Mouse (Mus musculus) c-Kit-positive CD71-positive TER-119-negative erythroid progenitor cells, embryonic 14.5 days (primary cell): ENCODE data around the gene Tmem97.
"Not testable (repeated sequence)": the region's sequence is repeated elsewhere in the genome, so short reads cannot be mapped to it uniquely, and the experiment has no call there.

Experiments used
- DNase-seq: peaks from one replicate; pipeline ENCODE4 v3.0.0-alpha.2; 2013; ENCODE audit warnings: low read depth

Gene Tmem97

DNA sequence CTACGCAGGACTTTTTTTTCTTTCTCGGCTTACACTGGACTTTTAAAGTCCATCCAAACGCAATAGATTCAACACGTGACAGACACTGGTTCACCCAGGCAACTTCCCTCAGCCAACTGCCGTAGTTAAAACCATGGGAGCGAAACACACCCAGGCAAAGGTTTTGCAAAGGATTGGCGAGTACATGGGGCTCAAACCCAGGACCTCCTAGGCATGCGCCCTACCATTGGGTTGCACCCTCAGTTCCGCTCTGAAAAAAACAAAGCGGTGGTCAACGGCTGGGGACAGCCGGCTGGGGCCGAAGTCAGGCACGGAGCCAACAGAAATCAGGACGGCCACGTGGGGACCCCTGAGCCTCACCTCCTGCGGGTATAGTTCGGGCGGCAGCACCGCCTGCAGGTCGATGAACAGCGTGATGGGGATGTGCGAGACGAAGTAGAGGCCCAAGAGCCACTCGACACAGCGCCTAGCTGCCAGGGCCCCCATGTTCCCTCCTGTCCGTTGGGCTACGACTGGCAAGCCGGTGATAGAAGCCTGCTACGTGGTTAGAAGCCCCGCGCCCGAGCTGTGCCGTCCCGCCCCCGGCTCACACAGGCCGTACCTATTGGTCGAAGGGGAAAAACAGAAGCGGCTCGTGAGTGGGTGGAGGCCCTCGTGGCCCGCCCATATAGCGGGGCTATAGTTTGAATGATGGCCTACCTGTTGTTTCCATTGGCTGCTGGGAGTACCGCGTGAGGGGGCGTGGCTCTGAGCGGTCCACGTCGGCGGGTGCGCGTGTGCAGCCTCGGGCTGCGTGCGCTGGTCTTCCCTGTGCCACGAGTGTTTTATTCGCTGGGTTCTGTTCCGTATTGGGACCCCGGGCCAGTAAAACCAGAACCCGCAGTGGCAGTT lies at the start of gene Tmem97:
TSS of gene Tmem97 (minus strand) at position 610 of the 891 bp plus-strand sequence.
- DNase-seq = peak; percentile 92

GRCm38 (mm10) chr11:78600051-78600450 lies 49.5 kb upstream of the Tmem97 start:
- DNase-seq = no peak

DNA sequence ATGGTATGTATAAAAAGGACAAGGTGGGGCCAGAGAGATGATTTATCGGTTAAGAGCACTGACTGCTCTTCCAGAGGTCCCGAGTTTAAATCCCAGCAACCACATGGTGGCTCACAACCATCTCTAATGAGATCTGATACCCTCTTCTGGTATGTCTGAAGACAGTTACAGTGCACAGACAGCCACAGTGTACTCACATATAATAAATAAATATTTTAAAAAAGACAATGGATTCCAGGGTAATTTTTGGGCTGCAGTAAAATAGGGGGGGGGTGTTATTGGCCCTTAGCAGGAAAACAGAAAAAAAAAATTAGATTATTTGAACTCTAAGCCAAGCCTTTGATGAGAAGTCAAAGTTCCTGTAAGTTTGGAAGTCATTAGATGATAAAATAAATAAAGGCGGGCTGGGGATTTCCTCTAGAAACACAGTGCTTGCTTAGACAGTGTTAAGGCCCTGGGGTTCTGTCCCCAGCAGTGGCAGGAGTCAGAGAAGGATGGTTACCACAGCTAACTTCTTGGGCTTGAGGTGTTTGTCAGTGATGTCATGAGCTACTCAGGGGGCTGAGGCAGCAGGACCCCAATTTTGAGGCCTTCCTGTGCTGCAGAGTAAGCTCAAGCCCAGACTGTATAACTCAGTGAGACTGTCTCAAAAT lies 48.3 kb upstream of the Tmem97 start:
- DNase-seq = no peak

DNA sequence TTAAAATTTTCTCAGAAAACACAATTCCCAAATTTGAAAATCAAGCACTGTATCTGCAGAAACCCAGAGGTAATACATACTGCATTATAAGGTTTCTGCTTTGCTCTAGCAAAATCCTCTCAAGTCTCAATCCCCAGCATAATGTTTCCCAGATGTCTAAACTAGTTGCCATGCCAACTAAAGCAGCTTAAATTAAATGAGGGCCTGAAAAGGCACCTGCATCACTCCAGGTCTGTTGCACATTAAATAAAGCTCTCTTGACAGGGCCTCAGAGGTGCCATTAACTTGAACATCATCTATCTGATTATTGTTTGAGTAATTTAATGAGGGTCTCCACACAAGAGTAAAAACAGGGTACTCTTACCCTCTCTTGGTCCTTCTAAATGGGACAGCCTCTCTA lies 46.2 kb upstream of the Tmem97 start:
- no peak for DNase-seq

- no peak for DNase-seq
These were observed 45.2 kb upstream of the Tmem97 start for GRCm38 (mm10) chr11:78595773-78596172.

- no peak for DNase-seq
These were observed 43.8 kb upstream of the Tmem97 start for GRCm38 (mm10) chr11:78594271-78594964.

DNA sequence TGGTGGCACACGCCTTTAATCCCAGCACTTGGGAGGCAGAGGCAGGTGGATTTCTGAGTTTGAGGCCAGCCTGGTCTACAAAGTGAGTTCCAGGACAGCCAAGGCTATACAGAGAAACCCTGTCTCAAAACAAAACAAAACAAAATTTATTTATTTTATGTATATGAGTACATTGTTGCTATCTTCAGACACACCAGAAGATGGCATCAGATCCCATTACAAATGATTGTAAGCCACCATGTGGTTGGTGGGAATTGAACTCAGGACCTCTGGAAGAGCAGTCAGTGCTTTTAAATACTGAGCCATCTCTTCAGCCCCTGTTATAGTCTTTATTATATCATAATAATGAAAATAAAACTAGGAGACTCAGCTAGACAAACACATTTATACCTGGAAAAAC lies 37.1 kb upstream of the Tmem97 start:
- DNase-seq = not testable (repeated sequence)

GRCm38 (mm10) chr11:78586099-78586498 lies 35.5 kb upstream of the Tmem97 start:
- DNase-seq = no peak

DNA sequence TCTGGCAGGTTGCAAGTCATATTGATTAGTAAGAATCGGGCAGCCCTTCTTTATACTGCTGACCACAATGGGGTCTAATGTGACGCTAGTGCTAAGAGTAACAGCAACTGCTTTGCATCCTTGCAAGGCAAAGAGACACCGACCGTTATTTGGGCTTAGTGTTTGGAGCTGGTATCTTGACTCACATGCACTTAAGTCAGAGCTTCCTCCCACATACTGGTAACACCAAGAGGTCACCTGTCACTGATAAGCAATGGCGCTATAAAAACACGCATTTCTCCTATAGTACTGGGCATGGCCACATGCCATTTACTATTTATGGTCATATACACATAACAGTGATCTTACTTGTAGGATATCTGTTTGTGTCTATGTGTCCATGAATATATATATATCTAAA lies 32.3 kb upstream of the Tmem97 start:
- peak; percentile 15 for DNase-seq

GRCm38 (mm10) chr11:78574975-78575374 lies 24.4 kb upstream of the Tmem97 start:
- no peak for DNase-seq

DNA sequence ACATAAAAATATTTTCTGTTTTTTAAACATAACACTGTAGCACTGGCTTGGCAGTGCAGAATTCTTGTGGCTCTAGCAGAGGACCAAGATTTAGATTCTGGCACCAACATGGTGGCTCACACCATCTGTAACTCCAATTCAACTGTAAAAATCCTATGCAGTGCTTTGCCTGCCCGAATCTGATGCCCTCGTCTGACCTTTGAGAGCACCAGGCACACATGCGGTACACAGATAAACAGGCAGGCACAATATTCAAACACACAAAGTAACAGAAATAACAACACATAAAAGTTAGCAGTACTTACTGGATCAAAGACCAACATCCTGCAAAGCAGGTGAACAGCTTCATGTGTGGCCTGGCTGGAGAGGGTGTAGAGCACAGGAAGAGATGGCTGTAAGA lies 24.0 kb upstream of the Tmem97 start:
- DNase-seq = no peak

- DNase-seq = not testable (repeated sequence)
These were observed 23.5 kb upstream of the Tmem97 start for GRCm38 (mm10) chr11:78574031-78574430.

- no peak for DNase-seq
These were observed 21.3 kb upstream of the Tmem97 start for GRCm38 (mm10) chr11:78571854-78572253.

DNA sequence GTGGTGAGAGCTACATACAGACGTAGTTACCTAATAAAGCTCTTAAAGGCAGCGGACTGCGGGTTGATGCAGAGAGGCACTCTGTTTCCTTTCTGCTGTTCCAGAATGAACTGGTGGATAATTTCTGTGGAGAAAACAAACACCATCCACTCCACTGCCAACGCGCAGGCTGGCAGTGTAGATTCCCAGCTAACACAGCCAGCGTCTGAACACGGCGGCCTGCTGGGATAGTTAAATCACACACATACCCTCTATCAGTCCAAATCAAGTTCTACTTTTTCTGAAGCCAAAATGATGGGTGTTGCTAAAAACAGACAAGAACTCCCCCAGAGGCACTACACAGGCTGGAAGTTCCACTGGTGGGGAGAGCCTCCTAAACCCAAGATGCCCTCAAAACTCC lies 20.9 kb upstream of the Tmem97 start:
- no peak for DNase-seq

DNA sequence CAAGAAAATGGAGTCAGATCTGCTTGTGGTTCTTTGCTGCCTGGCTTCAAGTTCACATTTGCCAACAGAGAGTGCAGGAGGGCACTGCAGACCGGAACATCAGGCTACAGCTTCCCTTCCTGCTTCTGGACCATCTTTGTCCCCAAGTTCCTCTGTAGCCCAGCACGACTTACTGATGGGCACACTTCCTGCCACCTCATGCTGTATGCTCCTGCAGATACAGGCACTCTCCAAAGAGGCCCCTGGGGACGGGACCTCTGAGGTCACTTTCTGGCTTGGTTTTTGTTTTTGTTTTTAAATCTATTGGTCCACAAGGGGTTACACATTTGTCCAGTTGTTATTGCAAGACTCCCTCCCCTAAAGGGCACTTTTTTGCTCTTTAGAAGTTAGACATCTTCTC lies 19.2 kb upstream of the Tmem97 start:
- no peak for DNase-seq

GRCm38 (mm10) chr11:78568827-78569226 lies 18.2 kb upstream of the Tmem97 start:
- DNase-seq = no peak

GRCm38 (mm10) chr11:78567614-78568013 lies 17.0 kb upstream of the Tmem97 start:
- DNase-seq = no peak

- DNase-seq = no peak
These were observed 16.2 kb upstream of the Tmem97 start for GRCm38 (mm10) chr11:78566775-78567174.

GRCm38 (mm10) chr11:78560447-78560846 lies 9.9 kb upstream of the Tmem97 start:
- DNase-seq = peak; percentile 66

DNA sequence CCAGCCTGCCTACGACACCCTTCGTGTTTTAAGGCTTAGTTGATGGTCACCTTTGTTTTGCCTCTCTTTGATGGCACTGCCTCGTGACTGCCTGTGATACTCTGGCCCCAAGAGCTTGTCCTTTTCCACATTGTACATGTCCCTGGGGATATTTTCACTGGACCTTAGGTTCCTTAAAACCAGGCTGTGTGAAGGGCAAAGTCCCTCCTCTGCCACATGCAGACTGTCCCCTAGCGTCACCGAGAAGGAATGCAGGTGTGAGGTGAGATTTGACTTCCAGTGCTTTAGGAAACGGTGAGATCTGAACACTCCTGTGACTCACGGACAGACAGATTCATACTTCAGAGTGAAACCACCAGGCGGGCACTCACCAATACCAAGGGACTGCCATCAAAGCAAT lies 6.7 kb upstream of the Tmem97 start:
- no peak for DNase-seq

DNA sequence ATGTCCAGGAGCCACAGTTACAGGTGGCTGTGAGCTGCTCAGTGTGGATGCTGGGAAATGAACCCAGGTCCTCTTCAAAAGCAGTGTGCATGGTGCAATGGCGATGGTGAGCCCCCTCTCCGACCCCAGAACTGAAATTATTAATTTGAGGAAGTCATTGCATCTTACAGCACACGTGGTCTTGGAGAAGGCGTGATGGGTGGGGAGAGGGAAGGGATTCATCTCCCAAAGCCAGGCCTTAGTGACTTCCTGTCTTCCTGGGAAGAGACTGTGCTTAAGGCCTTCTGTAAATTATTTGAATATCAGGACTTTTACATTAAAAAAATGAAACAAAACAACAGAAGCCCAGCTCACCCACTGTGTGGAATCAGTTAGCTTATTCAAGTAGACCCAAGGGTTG lies 5.5 kb upstream of the Tmem97 start:
- DNase-seq = no peak

DNA sequence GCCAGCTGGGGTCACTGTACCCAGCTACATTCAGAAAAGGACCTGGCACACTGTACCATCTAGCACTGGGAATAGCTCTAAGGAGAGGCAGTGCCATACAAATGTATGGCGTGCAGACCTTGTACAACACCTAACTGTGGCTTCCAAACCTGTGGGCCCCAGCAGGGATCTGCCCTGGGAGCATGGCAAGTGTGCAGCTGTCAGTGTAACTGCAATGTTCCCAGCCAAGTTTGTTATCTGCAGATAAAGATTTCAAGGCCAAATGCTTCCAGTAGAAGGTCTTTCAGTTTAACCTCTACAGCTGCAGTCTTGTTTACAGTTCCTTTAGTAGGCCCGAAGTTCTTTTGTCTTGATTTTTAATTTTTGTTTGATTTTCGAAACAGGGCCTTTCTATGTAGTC lies 5.0 kb upstream of the Tmem97 start:
- no peak for DNase-seq

GRCm38 (mm10) chr11:78551059-78551398 lies 452 bp upstream of the Tmem97 start:
- no peak for DNase-seq
